Mouse (Mus musculus) forebrain, embryonic 16.5 days (tissue): ENCODE results near the gene Espn. TPM values are rescaled to one million over a fixed set of nuclear protein-coding genes. Genes with fewer than 3 reads are reported as not detected.
A peak's percentile ranks its signal among the peaks of the same experiment; 100 is the strongest.

Experiments used
- ATAC-seq: fragments of 200-750 bp; cut with Nextera tagmentation; 2 replicates; pipeline ENCODE4 v1.8.0; 2017; ENCODE audit warnings: mild to moderate bottlenecking, moderate library complexity
- H3K27ac ChIP-seq: fragments of 300-500 bp; sonication (generic); 2 replicates; pipeline ENCODE4 v1.5.1; 2014; ENCODE audit warnings: low read length, control low read depth
- H3K27me3 ChIP-seq: fragments of 300-500 bp; sonication (generic); replicated peaks from 2 replicates; pipeline ENCODE4 v1.6.1; 2014; ENCODE audit warnings: low read length; ENCODE audit not compliant: control insufficient read depth, insufficient read depth
- H3K36me3 ChIP-seq: fragments of 300-500 bp; sonication (generic); 2 replicates; pipeline ENCODE4 v1.6.1; 2014; ENCODE audit not compliant: control insufficient read depth, insufficient read depth
- H3K4me1 ChIP-seq: fragments of 300-500 bp; sonication (generic); replicated peaks from 2 replicates; pipeline ENCODE4 v1.6.1; 2014; ENCODE audit warnings: low read length; ENCODE audit not compliant: control insufficient read depth, insufficient read depth
- H3K4me2 ChIP-seq: fragments of 300-500 bp; sonication (generic); 2 replicates; pipeline ENCODE4 v1.6.1; 2014; ENCODE audit warnings: mild to moderate bottlenecking, low read length, control low read depth
- H3K4me3 ChIP-seq: fragments of 300-500 bp; sonication (generic); replicated peaks from 2 replicates; pipeline ENCODE4 v1.5.1; 2014; ENCODE audit warnings: mild to moderate bottlenecking, low read length, control low read depth
- H3K9ac ChIP-seq: fragments of 300-500 bp; sonication (generic); replicated peaks from 2 replicates; pipeline ENCODE4 v1.6.1; 2014; ENCODE audit warnings: low read depth, low read length, control low read depth
- H3K9me3 ChIP-seq: fragments of 300-500 bp; sonication (generic); 2 replicates; pipeline ENCODE4 v1.6.1; 2016; ENCODE audit warnings: low read length; ENCODE audit not compliant: control insufficient read depth
- WGBS: fragments of 180-500 bp; shearing (Covaris S2); extraction: QIAGEN DNeasy Blood & Tissue Kit; methylation state at CpG from one replicate; pipeline ENCODE4 v1.1.7; 2014; 5-methylcytosine and 5-hydroxymethylcytosine counted together
- polyA plus RNA-seq: library from polyadenylated mRNA; unstranded; fragments of >200 nt; fragmentation: Nextera tagmentation; extraction: Ambion mirVana; gene quantifications from 2 replicates; pipeline ENCODE4 v1.2.1, GENCODE M21; 2015

The Espn gene
- polyA plus RNA-seq, 1 experiment from 2014 or later, result 0.08 TPM

DNA sequence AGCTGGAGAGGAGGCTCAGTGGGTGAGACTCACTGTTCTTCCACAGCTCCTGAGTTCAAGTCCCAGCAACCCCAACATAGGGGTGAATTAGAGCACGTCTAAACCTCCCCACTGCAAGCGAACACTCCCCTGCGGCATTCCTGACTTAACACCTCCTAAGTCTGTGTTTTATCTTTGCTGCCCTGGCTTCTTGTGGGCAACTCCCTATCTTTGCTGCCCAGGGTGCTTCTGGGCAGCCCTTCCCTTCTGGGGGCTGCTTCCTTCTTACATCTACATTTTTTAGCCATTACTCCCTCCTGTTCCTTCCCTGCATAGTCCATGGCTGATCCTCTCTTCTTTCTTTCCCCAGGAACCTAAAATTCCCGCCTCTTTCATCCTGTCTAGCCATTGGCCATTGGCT is 41.5 kb downstream of the Espn start:
- no peaks in the 10 kb centered on the region for H3K9me3 ChIP-seq
- peaks cover 9% of the 10 kb centered on the region for H3K27me3 ChIP-seq
- no peak overlapping the region for H3K4me3 ChIP-seq
- no peak overlapping the region for H3K27ac ChIP-seq
- peaks cover 14% of the 10 kb centered on the region for H3K4me1 ChIP-seq
- no peak overlapping the region for H3K4me2 ChIP-seq
- no peaks in the 10 kb centered on the region for H3K36me3 ChIP-seq
- WGBS, result 88% methylated on average over 4 of the region's 4 CpGs
- no peak overlapping the region for H3K9ac ChIP-seq
- no peak for ATAC-seq

DNA sequence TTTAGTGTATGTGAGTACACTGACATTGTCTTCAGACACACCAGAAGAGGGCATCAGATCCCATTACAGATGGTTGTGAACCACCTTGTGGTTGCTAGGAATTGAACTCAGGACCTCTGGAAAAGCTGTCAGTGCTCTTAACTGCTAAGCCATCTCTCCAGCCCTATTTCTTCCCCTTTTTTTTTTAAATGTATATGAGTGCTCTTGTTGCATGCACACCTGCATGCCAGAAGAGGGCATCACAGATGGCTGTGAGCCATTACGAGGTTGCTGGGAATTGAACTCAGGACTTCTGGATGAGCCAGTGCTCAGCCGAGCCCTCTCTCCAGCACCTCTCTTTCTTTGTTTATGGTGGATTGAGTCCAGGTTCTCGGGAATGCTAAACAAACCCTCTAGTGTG is 42.7 kb downstream of the Espn start:
- H3K4me2 ChIP-seq, result no peak overlapping the region
- no peaks in the 10 kb centered on the region for H3K9me3 ChIP-seq
- no peaks in the 10 kb centered on the region for H3K36me3 ChIP-seq
- H3K4me1 ChIP-seq, result peaks cover 14% of the 10 kb centered on the region
- no peak overlapping the region for H3K4me3 ChIP-seq
- H3K27me3 ChIP-seq, result no peaks in the 10 kb centered on the region
- ATAC-seq, result no peak
- no peak overlapping the region for H3K27ac ChIP-seq
- 79% methylated on average over 3 of the region's 3 CpGs for WGBS
- no peak overlapping the region for H3K9ac ChIP-seq

DNA sequence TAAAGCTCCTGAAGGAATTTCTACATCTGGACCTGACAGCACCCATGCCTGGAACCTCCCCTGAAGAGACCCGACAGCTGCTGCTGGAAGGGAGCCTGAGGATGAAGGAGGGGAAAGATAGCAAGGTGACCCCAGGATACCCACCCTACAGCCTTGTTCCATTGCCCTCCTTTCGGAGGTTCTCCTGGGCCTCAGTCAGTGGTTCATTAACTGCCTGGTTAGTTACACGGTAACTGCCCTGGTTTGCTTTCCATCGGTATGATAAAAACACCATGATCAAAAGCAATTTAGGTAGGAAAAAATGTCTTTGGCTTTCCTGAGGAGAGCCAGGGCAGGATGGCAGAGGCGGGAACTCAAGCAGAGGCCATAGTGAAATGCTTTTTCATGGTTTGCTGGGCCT is 43.5 kb downstream of the Espn start:
- Histone ChIP-seq H3K27me3 (no peaks in the 10 kb centered on the region), H3K9ac (no peak overlapping the region), H3K4me2 (peak overlapping the region; percentile 57), H3K4me1 (peaks cover 14% of the 10 kb centered on the region), H3K9me3 (no peaks in the 10 kb centered on the region), H3K36me3 (peaks cover 4% of the 10 kb centered on the region), H3K4me3 (no peak overlapping the region), H3K27ac (no peak overlapping the region)
- WGBS, result 89% methylated on average over 5 of the region's 5 CpGs
- ATAC-seq, result no peak

DNA sequence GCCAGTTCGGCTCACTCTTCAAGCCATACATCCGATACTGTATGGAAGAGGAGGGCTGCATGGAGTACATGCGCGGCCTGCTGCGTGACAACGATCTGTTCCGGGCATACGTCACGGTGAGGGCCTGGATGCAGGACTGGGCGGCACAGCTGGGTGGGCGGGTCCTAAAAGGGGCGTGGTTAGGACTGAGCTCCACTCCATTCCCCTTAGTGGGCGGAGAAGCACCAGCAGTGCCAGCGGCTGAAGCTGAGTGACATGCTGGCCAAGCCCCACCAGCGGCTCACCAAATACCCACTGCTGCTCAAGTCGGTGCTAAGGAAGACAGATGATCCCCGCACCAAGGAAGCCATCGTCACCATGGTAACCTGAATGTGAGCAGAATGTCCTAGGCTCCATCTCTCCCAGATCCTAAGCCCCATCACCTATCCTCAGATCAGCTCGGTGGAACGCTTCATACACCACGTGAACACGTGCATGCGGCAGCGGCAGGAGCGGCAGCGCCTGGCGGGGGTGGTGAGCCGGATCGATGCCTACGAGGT is 44.1 kb downstream of the Espn start:
- WGBS, result 7% methylated on average over 30 of the region's 30 CpGs
- peak overlapping the region; percentile 38; the same call in 1 of the 2 replicates for H3K9ac ChIP-seq
- H3K36me3 ChIP-seq, result peaks cover 4% of the 10 kb centered on the region
- peak overlapping the region; percentile 57 for H3K4me2 ChIP-seq
- H3K9me3 ChIP-seq, result no peaks in the 10 kb centered on the region
- H3K4me1 ChIP-seq, result peaks cover 14% of the 10 kb centered on the region
- peak; percentile 91 for ATAC-seq
- H3K27ac ChIP-seq, result no peak overlapping the region
- peak overlapping the region; percentile 26 for H3K4me3 ChIP-seq
- no peaks in the 10 kb centered on the region for H3K27me3 ChIP-seq

DNA sequence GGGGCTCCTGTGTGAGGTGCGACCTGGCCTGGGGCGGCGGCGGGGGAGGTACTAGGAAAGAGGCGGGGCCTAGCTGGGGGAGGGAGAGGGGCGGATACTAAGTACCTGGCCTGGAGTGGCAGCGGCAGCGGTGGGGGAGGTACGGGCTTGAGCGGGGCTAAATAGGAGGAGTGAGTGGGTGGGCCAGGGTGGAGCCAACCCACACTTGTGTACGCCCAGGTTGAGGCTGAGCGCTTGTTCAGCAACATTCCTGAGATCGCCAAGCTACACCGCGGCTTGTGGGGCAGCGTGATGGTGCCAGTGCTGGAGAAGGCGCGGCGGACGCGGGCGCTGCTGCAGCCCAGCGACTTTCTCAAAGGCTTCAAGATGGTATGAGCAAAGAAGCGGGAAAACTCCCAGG is 44.7 kb downstream of the Espn start:
- no peaks in the 10 kb centered on the region for H3K9me3 ChIP-seq
- no peaks in the 10 kb centered on the region for H3K27me3 ChIP-seq
- 3% methylated on average over 24 of the region's 24 CpGs for WGBS
- peak overlapping the region; percentile 26 for H3K4me3 ChIP-seq
- H3K4me1 ChIP-seq, result peaks cover 14% of the 10 kb centered on the region
- H3K27ac ChIP-seq, result no peak overlapping the region
- peak overlapping the region; percentile 57 for H3K4me2 ChIP-seq
- H3K36me3 ChIP-seq, result peaks cover 4% of the 10 kb centered on the region
- peak overlapping the region; percentile 38; the same call in 1 of the 2 replicates for H3K9ac ChIP-seq
- ATAC-seq, result peak; percentile 53

DNA sequence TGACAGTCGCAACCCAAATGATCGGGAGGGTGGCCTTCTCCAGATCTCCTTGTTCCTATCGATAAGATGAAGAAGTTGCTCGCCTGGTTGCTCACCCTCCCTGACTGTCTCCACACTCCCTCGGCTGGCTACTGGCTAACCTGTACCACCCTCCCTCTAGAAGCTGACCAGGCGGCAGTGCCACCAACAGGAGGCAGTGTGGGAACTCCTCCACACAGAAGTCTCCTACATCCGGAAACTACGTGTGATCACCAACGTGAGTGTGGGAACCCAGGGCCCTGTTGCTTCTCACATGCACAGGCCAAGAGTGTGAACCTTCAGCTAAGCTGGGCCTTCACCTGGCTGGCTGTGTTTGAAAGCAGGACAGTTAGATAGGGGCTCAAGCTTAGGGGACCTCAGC is 45.4 kb downstream of the Espn start:
- 47% methylated on average over 9 of the region's 9 CpGs for WGBS
- Histone ChIP-seq H3K36me3 (peaks cover 7% of the 10 kb centered on the region), H3K27ac (no peak overlapping the region), H3K9me3 (no peaks in the 10 kb centered on the region), H3K4me2 (no peak overlapping the region), H3K9ac (no peak overlapping the region), H3K4me3 (no peak overlapping the region), H3K27me3 (no peaks in the 10 kb centered on the region), H3K4me1 (peaks cover 14% of the 10 kb centered on the region)
- ATAC-seq, result no peak

DNA sequence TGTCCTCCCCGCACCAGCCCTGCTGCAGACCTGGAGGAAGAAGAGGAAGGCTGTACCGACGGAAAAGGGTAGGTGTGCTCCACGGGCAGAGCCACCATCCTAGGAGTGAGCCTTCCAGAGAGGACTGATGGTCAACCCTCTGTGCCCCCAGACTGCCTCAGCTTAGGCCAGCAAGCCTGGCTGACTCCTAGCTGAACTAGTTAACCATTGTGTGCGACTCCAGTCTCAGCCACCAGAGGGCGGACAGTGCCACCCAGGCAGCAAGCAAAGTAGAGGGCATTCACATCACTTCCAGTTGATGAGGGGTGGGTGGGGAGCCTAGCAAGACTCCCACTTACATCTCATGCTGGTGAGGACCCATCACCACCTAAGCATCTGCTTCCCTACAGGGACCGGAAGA is 49.1 kb downstream of the Espn start:
- Histone ChIP-seq H3K4me2 (no peak overlapping the region), H3K9me3 (no peaks in the 10 kb centered on the region), H3K27me3 (no peaks in the 10 kb centered on the region), H3K36me3 (peaks cover 7% of the 10 kb centered on the region), H3K4me3 (no peak overlapping the region), H3K9ac (no peak overlapping the region), H3K27ac (no peak overlapping the region), H3K4me1 (peaks cover 8% of the 10 kb centered on the region)
- 36% methylated on average over 7 of the region's 7 CpGs for WGBS
- no peak for ATAC-seq

DNA sequence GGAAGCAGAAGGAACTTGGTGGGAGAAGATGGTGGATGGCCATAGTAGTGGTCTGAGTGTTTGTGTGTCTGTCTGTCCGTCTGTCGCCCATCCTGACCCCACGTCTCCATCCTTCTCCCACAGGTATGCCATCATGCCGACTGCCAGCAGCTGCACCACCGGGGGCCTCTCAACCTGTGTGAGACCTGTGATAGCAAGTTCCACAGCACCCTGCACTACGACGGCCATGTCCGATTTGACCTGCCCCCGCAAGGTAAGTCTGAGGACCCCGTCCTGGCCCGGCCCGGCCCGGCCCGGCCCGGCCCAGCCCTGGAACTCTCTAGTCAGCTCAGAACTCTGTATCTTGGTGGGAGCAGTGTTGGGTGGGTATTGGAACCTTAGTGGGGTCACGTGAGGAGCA is 50.2 kb downstream of the Espn start:
- Histone ChIP-seq H3K4me3 (no peak overlapping the region), H3K9me3 (no peaks in the 10 kb centered on the region), H3K4me2 (no peak overlapping the region), H3K9ac (no peak overlapping the region), H3K27me3 (no peaks in the 10 kb centered on the region), H3K27ac (no peak overlapping the region), H3K4me1 (no peaks in the 10 kb centered on the region), H3K36me3 (peaks cover 7% of the 10 kb centered on the region)
- no peak for ATAC-seq
- WGBS, result 93% methylated on average over 16 of the region's 16 CpGs

DNA sequence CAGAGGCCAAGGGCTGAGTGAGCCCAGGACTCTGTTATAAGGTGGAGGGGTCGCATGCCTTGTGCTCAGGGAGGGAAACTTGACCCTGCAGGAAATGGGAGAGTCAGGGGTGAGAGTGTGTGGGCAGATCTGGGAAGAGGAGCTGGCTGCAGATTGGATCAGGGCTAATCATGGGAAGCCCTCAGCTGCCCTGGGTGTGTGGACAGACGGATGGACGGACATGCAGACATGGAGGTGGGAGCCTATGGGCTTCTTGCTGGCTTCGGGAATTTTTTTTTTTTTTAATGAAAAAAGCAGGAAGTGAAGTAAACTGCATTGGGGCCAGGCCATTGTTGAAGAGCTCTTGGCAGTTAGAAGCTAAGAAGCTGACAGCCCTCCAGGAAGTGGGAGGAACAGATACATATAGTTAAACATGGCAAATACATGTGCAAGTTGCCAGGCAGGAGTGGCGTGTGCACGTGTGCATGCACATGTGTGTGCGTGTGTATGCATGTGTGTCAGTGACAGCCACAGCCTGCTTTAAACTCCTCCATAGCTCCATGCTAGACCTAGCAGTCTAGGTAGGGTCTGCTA is 51.0 kb downstream of the Espn start:
- WGBS, result 80% methylated on average over 7 of the region's 7 CpGs
- H3K9me3 ChIP-seq, result no peaks in the 10 kb centered on the region
- no peak overlapping the region for H3K27ac ChIP-seq
- peaks cover 7% of the 10 kb centered on the region for H3K36me3 ChIP-seq
- no peaks in the 10 kb centered on the region for H3K4me1 ChIP-seq
- no peak overlapping the region for H3K4me2 ChIP-seq
- H3K4me3 ChIP-seq, result no peak overlapping the region
- no peak for ATAC-seq
- H3K27me3 ChIP-seq, result no peaks in the 10 kb centered on the region
- H3K9ac ChIP-seq, result no peak overlapping the region

DNA sequence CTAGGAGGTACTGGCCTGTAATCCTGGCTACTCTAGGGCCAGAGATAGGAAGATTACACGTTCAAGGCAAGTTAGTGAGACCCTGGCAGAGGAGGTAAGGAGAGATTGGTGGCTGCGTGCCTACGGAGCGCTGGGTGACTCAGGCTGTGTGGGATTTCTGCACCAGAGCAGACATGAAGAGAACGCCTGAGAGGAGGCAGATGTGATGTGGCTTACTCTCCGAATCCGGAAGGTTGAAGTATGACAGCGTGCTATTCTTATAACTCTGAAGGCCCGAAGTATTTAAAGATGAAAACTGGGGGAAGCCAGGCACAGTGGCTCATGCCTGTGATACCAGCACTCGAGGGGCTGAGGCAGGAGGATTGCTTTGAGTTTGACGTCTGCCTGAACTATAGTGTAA is 51.6 kb downstream of the Espn start:
- Histone ChIP-seq H3K27me3 (no peaks in the 10 kb centered on the region), H3K36me3 (peaks cover 7% of the 10 kb centered on the region), H3K9me3 (no peaks in the 10 kb centered on the region), H3K9ac (no peak overlapping the region), H3K4me1 (no peaks in the 10 kb centered on the region), H3K27ac (no peak overlapping the region), H3K4me3 (no peak overlapping the region), H3K4me2 (no peak overlapping the region)
- 81% methylated on average over 11 of the region's 11 CpGs for WGBS
- ATAC-seq, result no peak
